Mouse (Mus musculus): ENCODE measurements at regions not wholly inside any gene's neighbourhood (a gene's known extent, or its start where the extent isn't known, plus 50 kb on each side); places are given as distances from the start of the nearest gene placed in this dataset.

- Histone ChIP-seq H3K4me2 (replicated peaks; ENCODE audit: low read depth) (no peak overlapping the region), H3K27ac (ENCODE audit: low read depth, low read length) (no peak overlapping the region), H3K4me3 (ENCODE audit: low read depth, low read length) (no peak overlapping the region), H3K27me3 (replicated peaks; ENCODE audit: control insufficient read depth, insufficient read depth, low read length) (no peaks in the 10 kb centered on the region), H3K9ac (ENCODE audit: low read depth, low read length) (no peak overlapping the region), H3K36me3 (ENCODE audit: control insufficient read depth, insufficient read depth) (no peaks in the 10 kb centered on the region), H3K9me3 (ENCODE audit: control insufficient read depth) (no peaks in the 10 kb centered on the region), H3K4me1 (replicated peaks; ENCODE audit: control insufficient read depth, insufficient read depth, low read length) (no peaks in the 10 kb centered on the region)
- no peak for TF ChIP-seq CTCF (IDR thresholded peaks at IDR 0.05; ENCODE audit: low read depth)
- WGBS = 69% methylated on average over 11 of the region's 11 CpGs
- no peak for ATAC-seq
Observed at GRCm38 (mm10) chr16:31528596-31529283, 106.7 kb downstream of the Bdh1 start.

DNA sequence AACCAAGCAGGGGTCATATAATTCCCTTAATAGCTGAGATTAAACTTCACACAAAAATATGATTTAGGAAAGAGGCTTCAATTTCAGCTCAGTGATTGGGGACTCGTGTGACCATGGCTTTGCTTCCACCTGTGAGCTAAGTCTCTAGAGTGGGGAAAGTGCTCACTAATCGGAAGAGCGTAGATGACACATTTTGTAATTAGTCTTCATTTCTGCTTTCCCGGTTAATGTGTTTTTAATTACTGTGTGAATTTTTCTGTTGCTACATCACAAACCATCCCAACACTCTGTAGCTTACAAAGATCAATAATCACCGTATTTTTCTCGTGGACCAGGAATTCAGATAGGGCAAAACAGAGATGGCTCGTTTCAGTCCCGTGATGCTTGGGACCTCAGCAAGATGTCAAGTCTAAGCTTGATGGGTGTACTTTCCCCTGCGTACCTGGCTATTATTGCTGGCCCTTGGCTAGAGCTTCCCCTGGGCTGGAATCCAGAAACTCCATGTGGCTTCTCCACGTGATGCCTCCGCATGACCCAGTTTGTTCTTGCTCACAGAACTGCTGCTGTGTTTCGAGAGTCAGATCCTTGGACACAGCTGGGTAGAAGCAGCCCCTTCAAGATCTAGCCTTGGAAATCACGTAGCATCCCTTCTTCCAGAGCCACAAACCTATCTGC lies 107.3 kb downstream of the Bdh1 start:
- Histone ChIP-seq H3K9ac (ENCODE audit: low read depth, low read length) (no peak overlapping the region), H3K4me3 (ENCODE audit: low read depth, low read length) (no peak overlapping the region), H3K4me1 (replicated peaks; ENCODE audit: control insufficient read depth, insufficient read depth, low read length) (no peaks in the 10 kb centered on the region), H3K27me3 (replicated peaks; ENCODE audit: control insufficient read depth, insufficient read depth, low read length) (no peaks in the 10 kb centered on the region), H3K9me3 (ENCODE audit: control insufficient read depth) (no peaks in the 10 kb centered on the region), H3K27ac (ENCODE audit: low read depth, low read length) (no peak overlapping the region), H3K4me2 (replicated peaks; ENCODE audit: low read depth) (no peak overlapping the region), H3K36me3 (ENCODE audit: control insufficient read depth, insufficient read depth) (no peaks in the 10 kb centered on the region)
- ATAC-seq = no peak
- TF ChIP-seq CTCF (IDR thresholded peaks at IDR 0.05; ENCODE audit: low read depth) = no peak
- 87% methylated on average over 13 of the region's 13 CpGs for WGBS

DNA sequence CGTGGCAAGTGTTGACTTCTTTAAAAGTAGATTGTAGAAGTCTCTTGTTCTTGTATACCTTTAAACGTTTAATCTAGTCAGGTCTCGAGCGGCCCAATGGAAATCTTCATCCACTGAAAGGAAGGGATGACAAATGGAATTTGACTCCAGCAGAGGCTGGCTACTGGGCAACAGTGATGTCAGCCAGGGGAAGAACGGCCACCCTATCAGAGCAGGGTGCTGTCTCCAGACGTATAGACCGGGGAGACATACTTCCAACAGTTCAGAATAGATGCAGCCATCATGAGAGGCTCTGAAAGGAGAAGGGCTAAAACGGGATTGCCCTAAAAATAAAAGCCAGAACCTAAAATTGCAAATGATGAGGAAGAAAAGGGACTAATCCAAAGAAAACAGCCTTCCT lies 108.0 kb downstream of the Bdh1 start:
- H3K4me2 ChIP-seq (replicated peaks; ENCODE audit: low read depth) = no peak overlapping the region
- H3K9ac ChIP-seq (ENCODE audit: low read depth, low read length) = no peak overlapping the region
- H3K27ac ChIP-seq (ENCODE audit: low read depth, low read length) = no peak overlapping the region
- no peaks in the 10 kb centered on the region for H3K4me1 ChIP-seq (replicated peaks; ENCODE audit: control insufficient read depth, insufficient read depth, low read length)
- H3K36me3 ChIP-seq (ENCODE audit: control insufficient read depth, insufficient read depth) = no peaks in the 10 kb centered on the region
- no peaks in the 10 kb centered on the region for H3K9me3 ChIP-seq (ENCODE audit: control insufficient read depth)
- WGBS = 85% methylated on average over 8 of the region's 8 CpGs
- no peak overlapping the region for H3K4me3 ChIP-seq (ENCODE audit: low read depth, low read length)
- no peak for ATAC-seq
- TF ChIP-seq CTCF (IDR thresholded peaks at IDR 0.05; ENCODE audit: low read depth) = no peak
- H3K27me3 ChIP-seq (replicated peaks; ENCODE audit: control insufficient read depth, insufficient read depth, low read length) = no peaks in the 10 kb centered on the region

GRCm38 (mm10) chr16:31533196-31533777 lies 111.2 kb downstream of the Bdh1 start:
- TF ChIP-seq CTCF (IDR thresholded peaks at IDR 0.05; ENCODE audit: low read depth) = peak; percentile 23
- H3K27ac ChIP-seq (ENCODE audit: low read depth, low read length) = no peak overlapping the region
- no peak overlapping the region for H3K9ac ChIP-seq (ENCODE audit: low read depth, low read length)
- no peaks in the 10 kb centered on the region for H3K9me3 ChIP-seq (ENCODE audit: control insufficient read depth)
- no peak overlapping the region for H3K4me2 ChIP-seq (replicated peaks; ENCODE audit: low read depth)
- H3K4me3 ChIP-seq (ENCODE audit: low read depth, low read length) = no peak overlapping the region
- H3K36me3 ChIP-seq (ENCODE audit: control insufficient read depth, insufficient read depth) = no peaks in the 10 kb centered on the region
- 27% methylated on average over 6 of the region's 6 CpGs for WGBS
- ATAC-seq = no peak
- H3K27me3 ChIP-seq (replicated peaks; ENCODE audit: control insufficient read depth, insufficient read depth, low read length) = no peaks in the 10 kb centered on the region
- H3K4me1 ChIP-seq (replicated peaks; ENCODE audit: control insufficient read depth, insufficient read depth, low read length) = no peaks in the 10 kb centered on the region

DNA sequence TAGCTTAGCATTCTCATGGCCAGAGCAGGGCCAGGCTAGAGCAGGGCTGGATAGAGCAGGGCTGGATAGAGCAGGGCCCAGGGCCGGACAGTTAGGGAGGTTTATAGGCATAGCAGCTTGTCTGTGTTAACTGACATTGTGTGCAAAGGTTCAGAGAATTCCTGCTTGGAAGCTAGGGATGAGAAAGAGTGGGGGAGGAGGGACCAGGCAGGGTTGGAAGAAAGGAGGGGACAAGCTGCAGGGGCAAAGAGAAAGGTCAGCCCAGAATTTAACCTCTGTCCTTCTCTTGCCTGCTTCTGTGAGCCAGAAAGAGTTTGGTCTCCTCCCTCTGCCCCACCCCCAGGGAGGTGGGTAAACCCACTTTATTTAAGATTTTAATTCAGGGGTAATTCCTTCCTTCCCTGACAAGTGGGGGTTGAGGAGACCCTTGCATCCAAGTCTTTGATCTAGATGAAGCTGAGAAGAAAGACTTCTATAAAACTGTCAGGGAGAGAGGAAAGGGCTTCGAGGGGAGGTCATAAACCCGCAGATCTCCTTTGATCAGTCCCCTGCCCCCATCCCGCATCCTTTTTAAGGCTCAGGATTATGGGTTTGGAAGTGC lies 112.9 kb downstream of the Bdh1 start:
- Histone ChIP-seq H3K27me3 (replicated peaks; ENCODE audit: control insufficient read depth, insufficient read depth, low read length) (no peaks in the 10 kb centered on the region), H3K9ac (ENCODE audit: low read depth, low read length) (no peak overlapping the region), H3K36me3 (ENCODE audit: control insufficient read depth, insufficient read depth) (no peaks in the 10 kb centered on the region), H3K9me3 (ENCODE audit: control insufficient read depth) (no peaks in the 10 kb centered on the region), H3K4me1 (replicated peaks; ENCODE audit: control insufficient read depth, insufficient read depth, low read length) (no peaks in the 10 kb centered on the region), H3K4me2 (replicated peaks; ENCODE audit: low read depth) (no peak overlapping the region), H3K27ac (ENCODE audit: low read depth, low read length) (no peak overlapping the region), H3K4me3 (ENCODE audit: low read depth, low read length) (no peak overlapping the region)
- WGBS = 48% methylated on average over 4 of the region's 4 CpGs
- TF ChIP-seq CTCF (IDR thresholded peaks at IDR 0.05; ENCODE audit: low read depth) = no peak
- ATAC-seq = no peak

- no peak for ATAC-seq
- Histone ChIP-seq H3K4me2 (replicated peaks; ENCODE audit: low read depth) (no peak overlapping the region), H3K27me3 (replicated peaks; ENCODE audit: control insufficient read depth, insufficient read depth, low read length) (no peaks in the 10 kb centered on the region), H3K4me3 (ENCODE audit: low read depth, low read length) (no peak overlapping the region), H3K9ac (ENCODE audit: low read depth, low read length) (no peak overlapping the region), H3K36me3 (ENCODE audit: control insufficient read depth, insufficient read depth) (no peaks in the 10 kb centered on the region), H3K9me3 (ENCODE audit: control insufficient read depth) (no peaks in the 10 kb centered on the region), H3K4me1 (replicated peaks; ENCODE audit: control insufficient read depth, insufficient read depth, low read length) (no peaks in the 10 kb centered on the region), H3K27ac (ENCODE audit: low read depth, low read length) (no peak overlapping the region)
- WGBS = 93% methylated on average over 3 of the region's 3 CpGs
- TF ChIP-seq CTCF (IDR thresholded peaks at IDR 0.05; ENCODE audit: low read depth) = no peak
Observed at GRCm38 (mm10) chr16:31536328-31536727, 114.2 kb downstream of the Bdh1 start.
